Mouse (Mus musculus) ES-CJ7 (cell line): ENCODE measurements at regions not wholly inside any gene's neighbourhood (a gene's known extent, or its start where the extent isn't known, plus 50 kb on each side); places are given as distances from the start of the nearest gene placed in this dataset.
A peak's percentile ranks its signal among the peaks of the same experiment; 100 is the strongest.
"Not testable (repeated sequence)": the region's sequence is repeated elsewhere in the genome, so short reads cannot be mapped to it uniquely, and the experiment has no call there.

Experiments
- DNase-seq: peaks from one replicate; pipeline ENCODE4 v3.0.0; 2011; ENCODE audit warnings: low read depth, low spot score

- not testable (repeated sequence) for DNase-seq
These were observed 188.2 kb upstream of the Asap2 start for GRCm38 (mm10) chr12:20802027-20802426.

- DNase-seq: peak; percentile 77
These were observed 184.8 kb upstream of the Asap2 start for GRCm38 (mm10) chr12:20805466-20805865.

- peak; percentile 86 for DNase-seq
These were observed 183.6 kb upstream of the Asap2 start for GRCm38 (mm10) chr12:20806681-20807080.

- DNase-seq: peak; percentile 76
These were observed 176.4 kb upstream of the Asap2 start for GRCm38 (mm10) chr12:20813836-20814235.

- not testable (repeated sequence) for DNase-seq
These were observed 175.1 kb upstream of the Asap2 start for GRCm38 (mm10) chr12:20815121-20815520.

- peak; percentile 95 for DNase-seq
These were observed 174.7 kb upstream of the Asap2 start for GRCm38 (mm10) chr12:20815599-20815998.

- DNase-seq: peak; percentile 65
These were observed 146.5 kb upstream of the Asap2 start for GRCm38 (mm10) chr12:20843661-20844320.

- DNase-seq: peak; percentile 73
These were observed 145.4 kb upstream of the Asap2 start for GRCm38 (mm10) chr12:20844873-20845272.

GRCm38 (mm10) chr12:20845297-20845696 lies 145.0 kb upstream of the Asap2 start:
- peak; percentile 22 for DNase-seq

- not testable (repeated sequence) for DNase-seq
These were observed 106.2 kb upstream of the Asap2 start for GRCm38 (mm10) chr12:20884104-20884503.

- DNase-seq: peak; percentile 64
These were observed 69.4 kb upstream of the Asap2 start for GRCm38 (mm10) chr12:20920653-20921397.

GRCm38 (mm10) chr12:20921398-20922023 lies 68.7 kb upstream of the Asap2 start:
- DNase-seq: peak; percentile 20

- DNase-seq: peak; percentile 60
These were observed 61.3 kb upstream of the Asap2 start for GRCm38 (mm10) chr12:20928966-20929365.
